Mouse (Mus musculus): ENCODE results near the gene Ahnak. TPM values are rescaled to one million over a fixed set of nuclear protein-coding genes. Genes with fewer than 3 reads are reported as not detected.
A peak's percentile ranks its signal among the peaks of the same experiment; 100 is the strongest.

The Ahnak gene
- polyA plus RNA-seq, 1 experiment: 86.8 TPM

GRCm38 (mm10) chr19:8952241-8952640, 36.8 kb upstream of the Ahnak start:
- Histone ChIP-seq H3K4me3 (ENCODE audit: insufficient read depth, poor library complexity, severe bottlenecking) (no peak overlapping the region), H3K79me2 (ENCODE audit: control insufficient read depth, insufficient read depth) (peaks cover 41% of the 10 kb centered on the region), H3K79me3 (ENCODE audit: low read depth) (peaks cover 28% of the 10 kb centered on the region), H3ac (ENCODE audit: control insufficient read depth, insufficient read length, low read depth) (no peak overlapping the region), H3K36me3 (ENCODE audit: control insufficient read depth, insufficient read depth) (peaks cover 72% of the 10 kb centered on the region), H3K27me3 (ENCODE audit: control insufficient read depth, insufficient read depth, insufficient read length) (no peaks in the 10 kb centered on the region)
- TF ChIP-seq CEBPB (IDR thresholded peaks at IDR 0.05; ENCODE audit: low read depth) (no peak), MYOD1 (IDR thresholded peaks at IDR 0.05; ENCODE audit: control insufficient read depth, insufficient read length, low read depth) (no peak), CTCF (IDR thresholded peaks at IDR 0.05; ENCODE audit: control insufficient read depth, insufficient read depth, insufficient read length) (no peak), USF1 (IDR thresholded peaks at IDR 0.05; ENCODE audit: low read depth) (no peak), MYOG (IDR thresholded peaks at IDR 0.05; ENCODE audit: control insufficient read depth, extremely low read depth, insufficient read length) (no peak), MAX (IDR thresholded peaks at IDR 0.05) (no peak), FOSL1 (IDR thresholded peaks at IDR 0.05; ENCODE audit: insufficient read depth, low read length, poor library complexity, severe bottlenecking) (no peak)

GRCm38 (mm10) chr19:8953135-8954039, 35.7 kb upstream of the Ahnak start, which contains the start of gene Tut1:
Tut1 (plus strand) TSS chr19:8953847.
- H3K36me3 ChIP-seq (ENCODE audit: control insufficient read depth, insufficient read depth): peaks cover 63% of the 10 kb centered on the region
- peaks cover 47% of the 10 kb centered on the region for H3K79me2 ChIP-seq (ENCODE audit: control insufficient read depth, insufficient read depth)
- H3K4me3 ChIP-seq (ENCODE audit: insufficient read depth, poor library complexity, severe bottlenecking): peak within 1 kb of the TSS; percentile 86
- no peaks in the 10 kb centered on the region for H3K27me3 ChIP-seq (ENCODE audit: control insufficient read depth, insufficient read depth, insufficient read length)
- TF ChIP-seq MAX (IDR thresholded peaks at IDR 0.05) (peak; percentile 93), USF1 (IDR thresholded peaks at IDR 0.05; ENCODE audit: low read depth) (no peak)
- H3K79me3 ChIP-seq (ENCODE audit: low read depth): peaks cover 32% of the 10 kb centered on the region
- H3ac ChIP-seq (ENCODE audit: control insufficient read depth, insufficient read length, low read depth): peak within 1 kb of the TSS; percentile 95

- peak overlapping the region; percentile 86 for H3K4me3 ChIP-seq (ENCODE audit: insufficient read depth, poor library complexity, severe bottlenecking)
- peaks cover 63% of the 10 kb centered on the region for H3K36me3 ChIP-seq (ENCODE audit: control insufficient read depth, insufficient read depth)
Measured at GRCm38 (mm10) chr19:8954171-8954570, 34.9 kb upstream of the Ahnak start.

GRCm38 (mm10) chr19:8962256-8962655, 26.8 kb upstream of the Ahnak start:
- Histone ChIP-seq H3K79me2 (ENCODE audit: control insufficient read depth, insufficient read depth) (peaks cover 33% of the 10 kb centered on the region), H3K36me3 (ENCODE audit: control insufficient read depth, insufficient read depth) (peaks cover 75% of the 10 kb centered on the region), H3K27me3 (ENCODE audit: control insufficient read depth, insufficient read depth, insufficient read length) (no peaks in the 10 kb centered on the region), H3K79me3 (ENCODE audit: low read depth) (peaks cover 13% of the 10 kb centered on the region), H3ac (ENCODE audit: control insufficient read depth, insufficient read length, low read depth) (no peak overlapping the region), H3K4me3 (ENCODE audit: insufficient read depth, poor library complexity, severe bottlenecking) (no peak overlapping the region)
- TF ChIP-seq CTCF (IDR thresholded peaks at IDR 0.05; ENCODE audit: control insufficient read depth, insufficient read depth, insufficient read length): no peak

More at GRCm38 (mm10) chr19:8954171-8954570, 34.9 kb upstream of the Ahnak start:
- Histone ChIP-seq H3K79me2 (ENCODE audit: control insufficient read depth, insufficient read depth) (peaks cover 54% of the 10 kb centered on the region), H3ac (ENCODE audit: control insufficient read depth, insufficient read length, low read depth) (peak overlapping the region; percentile 95), H3K27me3 (ENCODE audit: control insufficient read depth, insufficient read depth, insufficient read length) (no peaks in the 10 kb centered on the region), H3K79me3 (ENCODE audit: low read depth) (peaks cover 32% of the 10 kb centered on the region)
- TF ChIP-seq MAX (IDR thresholded peaks at IDR 0.05) (no peak), MYOG (IDR thresholded peaks at IDR 0.05; ENCODE audit: control insufficient read depth, extremely low read depth, insufficient read length) (no peak), MYOD1 (IDR thresholded peaks at IDR 0.05; ENCODE audit: control insufficient read depth, insufficient read length, low read depth) (no peak), CEBPB (IDR thresholded peaks at IDR 0.05; ENCODE audit: low read depth) (no peak), USF1 (IDR thresholded peaks at IDR 0.05; ENCODE audit: low read depth) (no peak), FOSL1 (IDR thresholded peaks at IDR 0.05; ENCODE audit: insufficient read depth, low read length, poor library complexity, severe bottlenecking) (no peak), CTCF (IDR thresholded peaks at IDR 0.05; ENCODE audit: control insufficient read depth, insufficient read depth, insufficient read length) (no peak)

- H3K27me3 ChIP-seq (ENCODE audit: control insufficient read depth, insufficient read depth, insufficient read length): no peaks in the 10 kb centered on the region
- peaks cover 39% of the 10 kb centered on the region for H3K79me2 ChIP-seq (ENCODE audit: control insufficient read depth, insufficient read depth)
- no peak overlapping the region for H3K4me3 ChIP-seq (ENCODE audit: insufficient read depth, poor library complexity, severe bottlenecking)
- peaks cover 35% of the 10 kb centered on the region for H3K79me3 ChIP-seq (ENCODE audit: low read depth)
- H3K36me3 ChIP-seq (ENCODE audit: control insufficient read depth, insufficient read depth): peaks cover 74% of the 10 kb centered on the region
- TF ChIP-seq FOSL1 (IDR thresholded peaks at IDR 0.05; ENCODE audit: insufficient read depth, low read length, poor library complexity, severe bottlenecking) (no peak), MYOD1 (IDR thresholded peaks at IDR 0.05; ENCODE audit: control insufficient read depth, insufficient read length, low read depth) (no peak), MYOG (IDR thresholded peaks at IDR 0.05; ENCODE audit: control insufficient read depth, extremely low read depth, insufficient read length) (no peak), USF1 (IDR thresholded peaks at IDR 0.05; ENCODE audit: low read depth) (no peak), MAX (IDR thresholded peaks at IDR 0.05) (no peak), CTCF (IDR thresholded peaks at IDR 0.05; ENCODE audit: control insufficient read depth, insufficient read depth, insufficient read length) (no peak), CEBPB (IDR thresholded peaks at IDR 0.05; ENCODE audit: low read depth) (no peak)
- H3ac ChIP-seq (ENCODE audit: control insufficient read depth, insufficient read length, low read depth): no peak overlapping the region
Measured at GRCm38 (mm10) chr19:8965075-8965474, 24.0 kb upstream of the Ahnak start.

GRCm38 (mm10) chr19:8965771-8966170, 23.3 kb upstream of the Ahnak start:
- H3K4me3 ChIP-seq (ENCODE audit: insufficient read depth, poor library complexity, severe bottlenecking): no peak overlapping the region

More at GRCm38 (mm10) chr19:8965771-8966170, 23.3 kb upstream of the Ahnak start:
- peaks cover 46% of the 10 kb centered on the region for H3K79me2 ChIP-seq (ENCODE audit: control insufficient read depth, insufficient read depth)
- peak overlapping the region; percentile 65 for H3ac ChIP-seq (ENCODE audit: control insufficient read depth, insufficient read length, low read depth)
- TF ChIP-seq USF1 (IDR thresholded peaks at IDR 0.05; ENCODE audit: low read depth): no peak
- TF ChIP-seq MYOG (IDR thresholded peaks at IDR 0.05; ENCODE audit: control insufficient read depth, extremely low read depth, insufficient read length): no peak
- TF ChIP-seq FOSL1 (IDR thresholded peaks at IDR 0.05; ENCODE audit: insufficient read depth, low read length, poor library complexity, severe bottlenecking): no peak
- no peak for TF ChIP-seq CEBPB (IDR thresholded peaks at IDR 0.05; ENCODE audit: low read depth)
- TF ChIP-seq CTCF (IDR thresholded peaks at IDR 0.05; ENCODE audit: control insufficient read depth, insufficient read depth, insufficient read length): no peak
- no peak for TF ChIP-seq MAX (IDR thresholded peaks at IDR 0.05)
- TF ChIP-seq MYOD1 (IDR thresholded peaks at IDR 0.05; ENCODE audit: control insufficient read depth, insufficient read length, low read depth): no peak
- peaks cover 42% of the 10 kb centered on the region for H3K79me3 ChIP-seq (ENCODE audit: low read depth)
- peaks cover 74% of the 10 kb centered on the region for H3K36me3 ChIP-seq (ENCODE audit: control insufficient read depth, insufficient read depth)
- no peaks in the 10 kb centered on the region for H3K27me3 ChIP-seq (ENCODE audit: control insufficient read depth, insufficient read depth, insufficient read length)

Data from C2C12 (cell line).